Mouse (Mus musculus) MEL (cell line): ENCODE data around the gene Wdr24.

ENCODE experiments used
- GATA1 ChIP-seq: IDR thresholded peaks from 2 replicates; pipeline ENCODE4 v1.6.1; 2011; ENCODE audit warnings: low read depth, low read length, improper control_type of control experiment
- MAFK ChIP-seq: IDR thresholded peaks from 2 replicates; pipeline ENCODE4 v1.6.1; 2011; ENCODE audit warnings: low read depth, mild to moderate bottlenecking, low read length, improper control_type of control experiment, borderline replicate concordance
- TBP ChIP-seq: IDR thresholded peaks from 2 replicates; pipeline ENCODE4 v1.8.0; 2011; ENCODE audit warnings: low read depth, low read length, improper control_type of control experiment

DNA sequence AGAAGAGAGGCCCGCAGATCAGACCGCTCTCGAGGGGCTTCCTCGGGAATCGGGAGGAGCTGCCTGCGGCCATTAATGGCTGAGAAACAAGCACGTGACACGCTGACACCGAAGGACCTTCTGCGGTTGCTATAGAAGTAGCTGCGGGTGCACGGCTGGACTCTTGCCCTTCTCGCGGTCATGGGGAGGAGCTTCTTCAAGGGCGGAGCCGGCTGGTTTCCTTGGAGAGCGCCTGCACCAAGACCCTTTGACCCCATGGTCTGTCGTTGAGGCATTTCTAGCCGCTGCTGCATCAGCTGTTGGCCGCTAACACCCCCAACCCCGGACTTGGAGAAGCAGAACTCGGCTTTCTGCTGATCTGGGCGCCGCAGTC is 9.8 kb downstream of the Wdr24 start, which contains the start of gene Stub1:
- no peak for TF ChIP-seq GATA1
- TF ChIP-seq TBP = no peak
- no peak for TF ChIP-seq MAFK
